Mouse (Mus musculus): ENCODE measurements around the gene Ambra1.

Gene Ambra1

DNA sequence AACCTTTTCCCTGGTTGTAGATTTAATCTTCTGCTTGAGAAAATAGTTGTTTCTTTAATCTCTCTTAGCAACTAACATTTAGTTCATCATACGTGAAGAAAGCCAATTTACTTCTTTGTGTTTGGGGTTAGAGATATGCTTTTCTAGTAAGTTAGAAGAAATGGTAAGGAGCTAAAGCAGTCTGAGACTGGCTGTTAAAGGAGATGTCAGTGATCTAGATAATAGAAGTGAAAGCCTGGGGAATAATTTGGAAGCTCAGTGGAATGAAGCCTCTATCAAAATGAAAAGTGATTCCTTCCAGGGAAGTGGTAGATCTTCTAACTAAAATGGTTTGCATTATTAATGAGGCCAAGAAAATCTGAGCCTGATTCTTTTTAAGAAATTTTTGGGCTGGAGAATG lies 141.3 kb downstream of the Ambra1 start:
- in situ Hi-C loops (cut with MboI, MseI) = no loop called here

- in situ Hi-C loops (cut with MboI, MseI) = no loop called here
Observed at GRCm38 (mm10) chr2:91872658-91873057, 142.7 kb downstream of the Ambra1 start.

GRCm38 (mm10) chr2:91876000-91876805 lies 146.3 kb downstream of the Ambra1 start:
- in situ Hi-C loops (cut with MboI, MseI) = no loop called here

DNA sequence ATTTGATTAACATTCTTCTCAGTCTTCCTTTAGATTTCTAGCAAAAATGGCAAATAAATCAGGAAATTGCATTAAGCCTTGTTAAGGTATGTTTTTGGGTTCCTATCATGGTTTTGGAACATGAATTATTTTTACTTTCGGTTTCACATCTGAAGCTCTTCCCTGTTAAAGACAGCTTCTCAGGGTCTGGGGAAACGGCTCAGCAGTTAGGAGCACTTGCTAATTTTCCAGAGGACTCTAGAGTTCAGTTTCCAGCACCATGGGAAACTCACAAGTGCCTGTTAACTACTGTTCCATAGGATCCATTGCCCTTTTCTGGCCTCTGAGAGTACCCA lies 146.8 kb downstream of the Ambra1 start:
- in situ Hi-C loops (cut with MboI, MseI) = no loop called here

- in situ Hi-C loops (cut with MboI, MseI) = no loop called here
Observed at GRCm38 (mm10) chr2:91878387-91879180, 148.7 kb downstream of the Ambra1 start.

DNA sequence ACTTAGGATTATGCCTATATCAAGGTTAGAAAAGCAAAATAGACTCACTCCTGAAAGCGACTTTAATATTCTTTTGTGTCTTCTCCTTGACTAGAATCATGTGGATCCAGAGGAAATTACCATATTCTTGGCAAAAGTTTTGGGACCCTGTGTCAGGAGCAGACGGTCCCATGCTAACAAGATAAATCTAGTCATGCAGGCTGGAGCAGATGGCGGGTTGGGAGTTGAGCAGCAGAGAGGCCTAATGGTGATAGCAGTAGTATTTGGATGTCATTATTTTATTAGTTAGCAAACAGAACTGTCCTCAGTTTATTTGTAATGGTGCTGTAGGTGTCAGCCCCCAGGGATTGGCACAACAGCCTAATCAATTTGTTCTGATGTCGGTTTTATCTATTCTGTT lies 154.0 kb downstream of the Ambra1 start:
- in situ Hi-C loops (cut with MboI, MseI) = no loop called here

DNA sequence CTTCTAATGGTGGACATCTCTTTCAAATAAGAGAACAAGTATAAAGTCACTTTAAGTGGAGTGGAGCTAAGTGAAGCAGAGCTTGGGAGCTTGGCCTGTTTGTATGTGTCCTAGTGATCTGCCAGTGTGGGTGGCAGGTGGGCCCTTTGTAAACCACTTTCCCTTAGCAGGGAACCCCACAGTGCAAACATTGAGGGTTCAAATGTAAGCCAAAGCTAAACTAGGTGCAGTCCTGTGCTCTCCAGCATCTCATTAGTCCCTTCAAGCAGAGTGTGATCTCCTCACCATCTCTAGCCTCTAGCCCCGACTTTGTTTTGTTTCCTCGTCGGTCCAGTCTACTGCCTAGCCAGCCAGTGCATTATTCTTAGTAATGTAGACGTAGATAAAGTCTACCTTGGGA lies 154.7 kb downstream of the Ambra1 start:
- in situ Hi-C loops (cut with MboI, MseI) = no loop called here

DNA sequence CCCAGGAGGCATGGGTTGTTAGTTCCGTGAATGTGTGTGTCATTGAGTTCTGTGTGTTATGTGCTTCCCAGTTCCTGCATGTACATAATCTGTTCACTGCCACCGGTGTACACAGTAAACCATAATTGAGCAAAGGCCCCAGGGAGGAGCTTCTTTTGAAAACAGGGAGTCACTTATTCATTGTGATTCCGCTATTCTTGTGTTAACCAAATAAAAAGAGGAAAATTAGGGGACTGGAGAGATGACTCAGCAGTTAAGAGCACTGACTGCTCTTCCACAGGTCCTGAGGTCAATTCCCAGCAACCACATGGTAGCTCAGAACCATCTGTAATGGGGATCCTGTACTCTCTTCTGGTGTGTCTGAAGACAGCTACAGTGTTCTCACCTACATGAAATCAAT lies 164.8 kb downstream of the Ambra1 start:
- in situ Hi-C loops (cut with MboI, MseI) = no loop called here

DNA sequence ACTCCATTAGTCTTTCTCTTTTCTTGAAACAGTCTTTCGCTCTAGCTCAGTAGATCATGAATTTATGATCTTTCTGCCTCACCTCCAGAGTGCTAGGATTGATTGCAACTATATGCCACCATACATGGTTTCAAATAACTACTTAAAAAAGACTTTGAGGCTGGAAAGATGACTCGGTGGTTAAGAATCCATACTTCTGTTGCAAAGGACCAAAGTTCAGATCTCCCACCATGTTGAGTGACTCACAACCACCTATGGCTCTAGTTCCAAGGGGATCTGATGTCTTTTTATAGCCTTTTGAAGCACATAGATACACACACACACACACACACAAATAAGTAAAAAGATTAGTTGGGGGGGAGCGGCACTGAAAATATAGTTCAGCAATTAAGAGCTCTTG lies 165.5 kb downstream of the Ambra1 start:
- in situ Hi-C loops (cut with MboI, MseI) = no loop called here

- in situ Hi-C loops (cut with MboI, MseI) = no loop called here
Observed at GRCm38 (mm10) chr2:91897968-91898367, 168.0 kb downstream of the Ambra1 start.

- in situ Hi-C loops (cut with MboI, MseI) = no loop called here
Observed at GRCm38 (mm10) chr2:91899141-91899540, 169.2 kb downstream of the Ambra1 start.

DNA sequence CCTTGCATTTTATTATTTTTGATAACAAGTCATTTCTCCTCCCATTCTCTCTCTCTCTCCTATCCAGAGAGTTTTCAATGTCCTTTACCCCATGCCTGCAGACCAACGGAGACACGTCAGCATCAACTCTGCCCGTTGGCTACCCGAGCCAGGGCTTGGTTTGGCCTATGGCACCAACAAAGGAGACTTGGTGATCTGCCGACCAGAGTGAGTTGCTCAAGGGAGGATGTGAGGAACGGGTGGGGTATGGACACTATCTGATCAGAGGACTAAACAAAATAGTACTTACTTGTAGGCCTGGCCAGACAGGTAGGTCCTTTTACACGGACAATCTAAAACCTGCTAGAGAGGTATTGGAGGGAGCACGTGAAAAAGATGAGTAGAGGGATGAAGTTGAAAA lies 170.5 kb downstream of the Ambra1 start:
- in situ Hi-C loops (cut with MboI, MseI) = no loop called here

DNA sequence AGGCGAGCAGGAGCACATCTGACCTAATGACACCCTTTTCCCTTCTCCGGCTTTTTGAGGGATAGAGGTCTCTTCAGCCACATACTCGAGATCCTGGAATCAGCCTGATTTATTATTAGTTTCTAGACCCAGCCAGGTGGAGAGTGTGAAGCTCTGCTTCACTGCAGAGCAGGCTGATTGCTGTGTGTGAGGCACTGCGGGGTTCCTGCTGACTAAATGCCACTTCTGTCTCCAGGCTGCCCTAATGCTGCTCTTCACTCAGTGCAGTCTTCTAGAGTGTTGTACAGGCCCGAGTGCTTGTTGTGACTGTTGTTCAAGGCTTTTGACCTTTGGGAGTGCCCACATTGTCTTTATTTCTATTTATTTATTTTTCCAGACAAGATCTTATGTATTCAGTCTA lies 172.4 kb downstream of the Ambra1 start:
- in situ Hi-C loops (cut with MboI, MseI) = no loop called here

GRCm38 (mm10) chr2:91903171-91903925 lies 173.4 kb downstream of the Ambra1 start:
- in situ Hi-C loops (cut with MboI, MseI) = no loop called here

GRCm38 (mm10) chr2:91904618-91905307 lies 174.8 kb downstream of the Ambra1 start:
- in situ Hi-C loops (cut with MboI, MseI) = no loop called here

GRCm38 (mm10) chr2:91906141-91906540 lies 176.2 kb downstream of the Ambra1 start:
- in situ Hi-C loops (cut with MboI, MseI) = no loop called here

- in situ Hi-C loops (cut with MboI, MseI) = no loop called here
Observed at GRCm38 (mm10) chr2:91912616-91913015, 182.7 kb downstream of the Ambra1 start.

DNA sequence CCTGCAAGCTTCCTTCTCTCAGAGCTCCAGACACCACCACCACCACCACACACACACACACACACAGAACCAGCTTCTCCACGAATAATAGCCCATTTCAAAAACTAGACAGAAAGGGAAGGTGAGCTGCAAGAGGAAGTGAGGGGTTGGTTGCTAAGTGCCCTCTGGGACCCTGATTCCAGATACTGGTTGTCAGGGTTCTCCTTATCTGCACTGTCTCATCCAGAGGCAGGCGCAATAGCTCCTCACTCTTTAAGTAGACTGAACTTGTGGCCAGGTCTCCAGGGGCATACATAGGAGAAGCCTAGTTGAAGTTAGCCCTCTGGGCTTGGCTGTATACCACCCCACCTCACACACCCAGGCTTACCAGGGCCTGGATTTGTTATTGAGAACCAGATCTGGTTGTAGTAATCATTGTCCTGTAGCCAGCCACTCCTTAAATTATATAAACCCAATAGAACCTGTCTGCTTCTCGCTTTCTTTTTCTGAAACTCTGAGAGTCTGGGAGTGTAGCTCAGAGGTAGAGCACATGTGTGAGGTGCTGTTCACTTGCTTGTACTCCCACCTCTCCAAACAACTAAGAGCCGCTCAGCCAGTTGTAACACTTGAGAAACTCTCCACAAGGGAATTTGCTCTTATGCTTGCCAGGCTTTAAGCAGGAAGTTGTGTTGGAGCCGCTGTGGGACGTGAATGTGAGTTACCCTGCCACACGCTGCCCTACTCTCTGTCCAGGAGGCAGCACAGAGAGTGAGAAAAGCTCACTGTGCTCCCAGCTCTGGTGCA lies 183.6 kb downstream of the Ambra1 start:
- in situ Hi-C loops (cut with MboI, MseI) = no loop called here

- in situ Hi-C loops (cut with MboI, MseI) = no loop called here
Observed at GRCm38 (mm10) chr2:91916346-91916977, 186.5 kb downstream of the Ambra1 start.

GRCm38 (mm10) chr2:91917096-91917495 lies 187.2 kb downstream of the Ambra1 start:
- in situ Hi-C loops (cut with MboI, MseI) = no loop called here

- in situ Hi-C loops (cut with MboI, MseI) = no loop called here
Observed at GRCm38 (mm10) chr2:91920130-91920529, 190.2 kb downstream of the Ambra1 start.
